In genomic region chr14:120544946-120545345, GRCm38 (mm10) we compare ENCODE assay signal across 21 mouse cellular contexts.
DNase-seq lines count a peak whose midpoint lies in the region; ATAC-seq and TF ChIP-seq lines count a peak whose summit lies in the region.
"Had no signal": no experiment of that assay in that cellular context is flagged by ENCODE, and none has a peak within 500 bp of the region (broad histone marks: within the 10 kb centered on the region; RNA-seq: fewer than 3 reads in every experiment).

No protein-coding gene starts in this region.

- no peak overlapping the region for H3K9ac ChIP-seq in heart, postnatal 0 days (replicated peaks; ENCODE audit: low read depth, low read length)
- H3K9ac ChIP-seq: embryonic facial prominence, embryonic 12.5 days; hindbrain, embryonic 14.5 days; stomach, embryonic 15.5 days had no signal

- no peak for TF ChIP-seq EP300 in heart, postnatal 0 days (IDR thresholded peaks at IDR 0.05; ENCODE audit: low read depth)

- peak overlapping the region; percentile 37 for H3K27ac ChIP-seq in heart, postnatal 0 days (ENCODE audit: low read depth)
- H3K27ac ChIP-seq: embryonic facial prominence, embryonic 12.5 days; hindbrain, embryonic 14.5 days; kidney, postnatal 0 days; limb, embryonic 10.5 days; midbrain, embryonic 10.5 days; stomach, embryonic 15.5 days had no signal

- no peaks in the 10 kb centered on the region for H3K9me3 ChIP-seq in heart, postnatal 0 days (replicated peaks; ENCODE audit: control insufficient read depth, low read length)
- H3K9me3 ChIP-seq: embryonic facial prominence, embryonic 12.5 days; limb, embryonic 10.5 days; midbrain, embryonic 10.5 days; stomach, embryonic 15.5 days had no signal

- no peaks in the 10 kb centered on the region for H3K27me3 ChIP-seq in heart, postnatal 0 days (ENCODE audit: control insufficient read depth, insufficient read depth, low read length)
- H3K27me3 ChIP-seq: embryonic facial prominence, embryonic 12.5 days; stomach, embryonic 15.5 days had no signal

- ATAC-seq in heart, postnatal 0 days (ENCODE audit: insufficient read depth, low read depth): no peak
- ATAC-seq in common myeloid progenitor, adult 5-6 weeks (replicated peaks; ENCODE audit: low read depth, poor library complexity, severe bottlenecking): peak; percentile 53
- ATAC-seq: activated CD4-positive, CD25-positive, alpha-beta regulatory T cell, adult 4 months; inflammation-experienced regulatory T-cells, adult 6 months had no signal

- intact Hi-C loops in heart, postnatal 25 days (cut with DNase I): loop anchor here (2.0 kb wide), 1 partner anchor 66 kb away; the partner anchor contains the start of gene Rap2a

- H3K36me3 ChIP-seq in heart, postnatal 0 days (replicated peaks; ENCODE audit: control insufficient read depth, insufficient read depth, low read length): no peaks in the 10 kb centered on the region
- H3K36me3 ChIP-seq: embryonic facial prominence, embryonic 12.5 days; limb, embryonic 10.5 days; midbrain, embryonic 10.5 days; stomach, embryonic 15.5 days had no signal

- no peak for TF ChIP-seq POLR2A in lung, adult 2 months (IDR thresholded peaks at IDR 0.05; ENCODE audit: borderline replicate concordance, extremely low read depth, low read depth, low read length)

- H3K4me3 ChIP-seq in heart, postnatal 0 days (ENCODE audit: low read depth, low read length): no peak overlapping the region
- no peak overlapping the region for H3K4me3 ChIP-seq in lung, adult 2 months (replicated peaks; ENCODE audit: extremely low read depth, low read depth, low read length)
- H3K4me3 ChIP-seq: embryonic facial prominence, embryonic 12.5 days; limb, embryonic 10.5 days; midbrain, embryonic 10.5 days; stomach, embryonic 15.5 days had no signal

- TF ChIP-seq CTCF in heart, postnatal 0 days (IDR thresholded peaks at IDR 0.05; ENCODE audit: low read depth): no peak
- TF ChIP-seq CTCF in lung, adult 2 months (IDR thresholded peaks at IDR 0.05; ENCODE audit: insufficient read depth, low read length): 0 out of 2 replicates have a peak, but pooled peaks have one; percentile 7

- peak; percentile 27 for DNase-seq in heart, adult 11 months
- DNase-seq in heart, adult 18-20 months: no peak
- DNase-seq in heart, postnatal 0 days (ENCODE audit: low spot score): no peak
- no peak for DNase-seq in heart, postnatal 25 days (ENCODE audit: low spot score)
- DNase-seq in lung, adult 2 months: no peak
- no peak for DNase-seq in lung, postnatal 36 days
- no peak for DNase-seq in liver
- DNase-seq: adrenal gland, adult 8-10 months; cerebellum, adult 11-12 months; cerebellum, postnatal 14 days; gastrocnemius, postnatal 25 days had no signal

- peak overlapping the region; percentile 6; the same call in 1 of the 2 replicates for H3K4me2 ChIP-seq in heart, postnatal 0 days (ENCODE audit: low read depth, low read length)
- H3K4me2 ChIP-seq: embryonic facial prominence, embryonic 12.5 days; heart, embryonic 11.5 days; hindbrain, embryonic 14.5 days; stomach, embryonic 15.5 days had no signal

- WGBS in heart, postnatal 0 days: 50% methylated on average over 2 of the region's 2 CpGs
- 62% methylated on average over 2 of the region's 2 CpGs for WGBS in lung, adult 2 months

- H3K4me1 ChIP-seq in heart, postnatal 0 days (ENCODE audit: control insufficient read depth, insufficient read depth): no peaks in the 10 kb centered on the region
- H3K4me1 ChIP-seq in lung, adult 2 months (ENCODE audit: control insufficient read depth, insufficient read depth, low read length): peaks cover 6% of the 10 kb centered on the region
- H3K4me1 ChIP-seq: embryonic facial prominence, embryonic 12.5 days; limb, embryonic 10.5 days; midbrain, embryonic 10.5 days; stomach, embryonic 15.5 days had no signal
